Mouse (Mus musculus) hematopoietic stem cell, adult 5-6 weeks (primary cell): ENCODE data around the gene Fam84b. TPM values are rescaled to one million over a fixed set of nuclear protein-coding genes. Genes with fewer than 3 reads are reported as not detected.
A peak's percentile ranks its signal among the peaks of the same experiment; 100 is the strongest.
"Not testable (repeated sequence)": the region's sequence is repeated elsewhere in the genome, so short reads cannot be mapped to it uniquely, and the experiment has no call there.

Experiments used
- ATAC-seq, 2 experiments: fragments of 125-278 bp in 1 of 2; replicated peaks in 1 of 2; 2 replicates each; pipeline ENCODE4 v1.8.0; 2016 to 2017; ENCODE audit warnings: inconsistent platforms in 2 of 2, mild to moderate bottlenecking in 2 of 2, moderate number of reproducible peaks in 2 of 2, low read depth in 1 of 2, moderate TSS enrichment in 1 of 2; ENCODE audit not compliant: low FRiP score in 2 of 2, poor library complexity in 2 of 2, severe bottlenecking in 2 of 2, insufficient read depth in 1 of 2, low TSS enrichment in 1 of 2
- total RNA-seq: library from RNA; stranded (forward); fragments of 172-1452, 232-1000 nt; gene quantifications from 2 replicates; pipeline ENCODE4 v1.2.3, GENCODE M21; 2017

Fam84b gene
- 16.2 and 20.6 TPM in 2 replicates for total RNA-seq

DNA sequence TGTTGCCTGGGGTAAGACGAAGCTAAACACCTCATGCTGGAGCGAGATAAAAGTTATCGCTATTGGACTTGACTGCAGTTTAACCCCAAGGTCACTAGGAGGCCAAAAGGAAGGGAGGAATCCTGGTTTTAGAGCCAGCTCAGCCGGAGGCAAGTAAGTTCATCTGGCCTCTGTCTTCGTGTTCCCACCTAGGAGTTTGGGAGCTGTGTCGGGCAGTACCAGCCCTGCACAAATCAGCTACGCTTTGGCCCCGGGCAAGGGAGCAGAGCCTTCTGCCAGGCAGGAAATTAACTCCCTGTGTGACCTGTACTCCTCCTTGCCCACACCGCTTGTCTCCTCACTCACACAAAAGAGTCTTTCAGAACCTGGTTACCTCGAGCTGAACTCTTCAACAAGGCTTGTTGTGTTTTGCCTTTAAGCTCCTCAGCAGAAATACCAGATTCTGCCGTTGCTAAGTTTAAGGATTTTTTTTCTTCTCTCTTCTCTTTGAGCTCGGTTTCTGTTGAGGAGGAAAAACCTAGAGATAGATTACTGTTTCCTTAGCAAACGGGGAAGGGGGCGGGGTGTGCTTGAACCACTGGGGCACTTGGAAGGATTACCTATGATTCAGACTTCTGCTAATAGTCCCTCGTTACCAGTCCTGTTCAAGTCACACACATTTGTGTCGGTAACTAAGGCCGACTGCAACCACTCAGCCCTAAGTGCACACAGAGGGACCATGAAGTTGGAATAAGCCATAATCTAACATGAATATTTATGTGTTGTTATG lies at the start of gene Fam84b:
Gene Fam84b (minus strand): TSS at position 548 of the 769 bp plus-strand sequence.
- ATAC-seq = peak; percentile 44 to 56

GRCm38 (mm10) chr15:60898187-60898965 lies 44.8 kb upstream of the Fam84b start:
- no peak for ATAC-seq

GRCm38 (mm10) chr15:60896040-60896439 lies 42.5 kb upstream of the Fam84b start:
- no peak for ATAC-seq

DNA sequence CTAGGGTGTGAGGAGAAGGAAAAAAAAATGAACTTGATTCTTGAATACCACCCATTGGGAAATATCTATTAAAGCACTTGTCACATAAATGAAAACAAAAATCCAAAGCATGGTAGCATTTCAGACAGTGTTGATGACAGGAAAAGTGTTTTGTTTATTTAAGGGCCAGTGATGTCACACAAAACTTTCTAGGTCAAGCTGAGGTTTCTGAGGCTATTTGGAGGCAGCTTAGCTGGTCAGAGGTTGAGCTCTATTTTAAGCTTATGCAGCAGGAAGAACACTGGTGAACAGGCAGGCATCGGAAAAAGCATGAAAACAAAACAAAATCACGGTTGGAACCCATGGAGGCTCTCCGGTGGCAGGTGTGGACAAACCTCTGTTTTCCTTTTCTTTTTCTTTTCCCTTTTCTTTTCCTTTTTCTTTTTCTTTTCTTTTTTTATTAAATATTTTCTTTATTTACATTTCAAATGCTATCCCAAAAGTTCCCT lies 39.4 kb upstream of the Fam84b start:
- ATAC-seq = no peak

GRCm38 (mm10) chr15:60888724-60889123 lies 35.1 kb upstream of the Fam84b start:
- no peak for ATAC-seq

- no peak for ATAC-seq
Observed at GRCm38 (mm10) chr15:60875721-60876120, 22.1 kb upstream of the Fam84b start.

DNA sequence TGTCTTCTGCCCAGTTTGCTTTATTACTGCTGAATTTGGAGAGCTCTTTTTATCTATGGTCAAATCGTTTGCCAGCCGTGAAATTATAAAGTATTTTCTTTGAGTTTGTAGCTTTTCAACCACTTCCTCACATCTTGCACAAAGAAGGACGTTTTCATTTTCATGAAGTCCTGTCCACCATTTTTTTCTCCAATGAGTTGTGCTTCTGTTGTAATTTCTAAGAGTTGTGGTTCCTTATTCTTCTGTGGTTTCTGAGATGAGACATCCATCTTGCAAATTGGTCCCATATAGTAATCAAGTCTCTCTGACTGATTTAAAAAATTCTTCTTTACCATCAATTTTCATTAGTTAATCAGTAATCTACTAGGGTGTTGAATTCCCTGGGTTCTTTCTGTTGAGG lies 8.8 kb upstream of the Fam84b start:
- ATAC-seq = no peak

GRCm38 (mm10) chr15:60855112-60855511 lies 1.5 kb upstream of the Fam84b start:
- ATAC-seq = no peak

DNA sequence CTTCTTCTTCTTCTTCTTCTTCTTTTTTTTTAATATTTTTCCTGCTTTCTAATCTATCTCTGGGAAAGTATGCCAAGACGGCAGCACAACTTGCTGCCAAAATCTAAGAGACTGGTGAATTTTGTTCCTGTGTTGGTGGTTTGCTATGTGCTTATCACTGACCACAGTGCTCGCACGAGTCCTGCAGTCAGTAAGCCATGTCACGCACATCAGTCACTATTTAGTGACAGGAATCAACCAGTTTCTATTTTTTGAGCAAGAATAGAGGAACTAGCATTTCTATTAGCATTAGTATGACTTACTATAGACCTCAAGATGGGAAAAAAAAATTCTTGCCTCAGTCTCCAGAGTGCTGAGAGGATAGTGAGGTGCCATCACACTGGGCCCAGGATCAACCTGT lies 573 bp upstream of the Fam84b start:
- ATAC-seq = peak; percentile 68 to 72

- ATAC-seq = no peak
Observed at GRCm38 (mm10) chr15:60848630-60849029, 4.9 kb downstream of the Fam84b start.

GRCm38 (mm10) chr15:60846291-60846690 lies 7.3 kb downstream of the Fam84b start:
- ATAC-seq = no peak

DNA sequence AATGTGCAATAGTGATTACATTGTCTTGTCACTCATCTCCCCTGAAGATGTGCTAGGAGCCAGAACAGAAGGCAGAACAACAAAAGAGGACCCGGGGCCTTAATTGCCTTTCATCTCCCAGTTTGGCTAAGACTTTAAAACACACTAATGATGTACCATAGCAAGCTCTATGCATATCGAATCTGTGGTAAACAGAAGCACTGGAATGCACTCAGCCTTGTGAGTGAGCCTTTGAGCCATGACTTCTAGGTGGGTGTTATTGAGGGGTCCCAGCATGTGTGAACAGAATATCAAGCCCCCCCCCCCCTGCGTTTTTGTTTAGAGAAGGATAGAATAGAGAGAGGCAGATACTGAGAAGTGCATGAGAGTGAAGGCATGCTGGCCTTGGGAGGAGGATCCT lies 7.7 kb downstream of the Fam84b start:
- no peak for ATAC-seq

GRCm38 (mm10) chr15:60841785-60842184 lies 11.8 kb downstream of the Fam84b start:
- no peak for ATAC-seq

DNA sequence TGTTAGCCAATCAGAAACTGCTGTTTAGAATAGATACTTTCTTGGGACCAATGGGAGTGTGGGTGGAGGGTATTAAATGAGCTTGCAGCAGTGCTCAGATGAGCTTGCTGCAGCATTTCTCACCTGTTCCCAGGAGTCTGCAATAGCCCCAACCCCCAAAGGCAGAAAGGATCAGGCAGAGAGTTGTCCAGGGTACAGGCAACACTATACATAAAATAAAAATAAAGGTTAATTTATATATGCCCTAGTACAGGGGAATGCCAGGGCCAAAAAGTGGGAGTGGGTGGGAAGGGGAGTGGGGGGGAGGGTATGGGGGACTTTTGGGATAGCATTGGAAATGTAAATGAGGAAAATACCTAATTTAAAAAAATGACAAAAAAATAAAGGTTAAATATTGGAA lies 12.3 kb downstream of the Fam84b start:
- ATAC-seq = not testable (repeated sequence)

- ATAC-seq = no peak; a peak in 1 of 4 replicates
Observed at GRCm38 (mm10) chr15:60840296-60840670, 13.3 kb downstream of the Fam84b start.

- no peak; a peak in 1 of 4 replicates for ATAC-seq
Observed at GRCm38 (mm10) chr15:60839539-60840295, 13.9 kb downstream of the Fam84b start.

GRCm38 (mm10) chr15:60838135-60838534 lies 15.4 kb downstream of the Fam84b start:
- no peak for ATAC-seq

GRCm38 (mm10) chr15:60837719-60838118 lies 15.9 kb downstream of the Fam84b start:
- no peak for ATAC-seq
